ENCODE assay signal across 8 mouse cellular contexts in the genomic region with DNA sequence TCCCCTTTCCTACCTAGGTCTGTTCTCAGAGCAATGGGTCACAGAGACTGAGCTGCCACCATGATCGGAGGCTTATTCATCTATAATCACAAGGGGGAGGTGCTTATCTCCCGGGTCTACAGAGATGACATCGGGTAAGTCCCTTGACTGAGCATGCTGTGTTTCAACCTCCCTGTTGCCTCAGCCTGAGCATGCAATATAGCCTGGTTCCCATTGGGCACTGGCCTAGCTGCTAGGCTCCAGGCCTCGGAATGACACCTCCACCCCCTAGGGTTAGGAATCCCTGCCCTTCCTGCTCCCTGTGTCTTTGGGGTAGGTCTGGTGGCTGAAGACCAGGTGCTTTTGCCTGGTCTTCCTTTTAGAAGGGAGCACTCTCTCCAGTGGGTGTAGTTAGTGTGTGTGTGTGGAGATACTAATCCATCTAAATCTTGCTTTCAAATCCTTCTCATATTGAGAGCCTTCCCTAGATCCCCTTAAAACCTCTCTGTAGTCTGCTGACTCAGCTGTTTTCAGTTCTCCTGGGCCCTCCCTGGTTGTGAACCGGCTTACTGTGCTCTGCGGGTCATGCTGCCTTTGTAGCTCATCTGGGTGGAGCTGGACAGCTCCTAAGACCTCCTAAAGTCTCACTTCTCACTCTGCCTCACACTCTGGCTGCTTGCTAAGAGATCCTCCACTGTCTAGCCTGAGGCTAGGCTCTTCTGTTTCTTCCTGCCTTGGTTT. TPM values are rescaled to one million over a fixed set of nuclear protein-coding genes. Genes with fewer than 3 reads are reported as not detected.
DNase-seq lines count a peak whose midpoint lies in the region; ATAC-seq and TF ChIP-seq lines count a peak whose summit lies in the region.

No protein-coding gene starts in this region.

- no peaks in the 10 kb centered on the region for H3K27me3 ChIP-seq in neural tube, embryonic 11.5 days (ENCODE audit: control insufficient read depth, insufficient read depth, low read length)
- no peaks in the 10 kb centered on the region for H3K27me3 ChIP-seq in forebrain, embryonic 15.5 days
- no peaks in the 10 kb centered on the region for H3K27me3 ChIP-seq in liver, embryonic 14.5 days (ENCODE audit: control insufficient read depth, insufficient read depth, low read length)

- no peak for DNase-seq in neural tube, embryonic 11.5 days (ENCODE audit: low spot score)
- DNase-seq in neural tube, embryonic 10.5 days (ENCODE audit: extremely low spot score, low spot score), result no peak
- DNase-seq in liver, embryonic 14.5 days (ENCODE audit: low read depth in 3 of 3, low spot score in 3 of 3), result no peak
- DNase-seq in yolk sac, embryonic 10.5 days (ENCODE audit: low spot score), result peak; percentile 23
- DNase-seq in left cerebral cortex, postnatal 25 days (ENCODE audit: low spot score in 2 of 2), result no peak
- no peak for DNase-seq in frontal cortex, adult 2 months (ENCODE audit: extremely low spot score in 1 of 2, low spot score in 1 of 2)
- DNase-seq in spleen, postnatal 10 days (ENCODE audit: low spot score in 2 of 2), result no peak

- no peak for ATAC-seq in neural tube, embryonic 11.5 days (ENCODE audit: insufficient read depth, low FRiP score, low TSS enrichment)
- ATAC-seq in forebrain, embryonic 15.5 days (replicated peaks), result no peak
- ATAC-seq in liver, embryonic 14.5 days (ENCODE audit: insufficient read depth), result no peak

- H3K27ac ChIP-seq in neural tube, embryonic 11.5 days (ENCODE audit: low read depth, low read length), result no peak overlapping the region
- H3K27ac ChIP-seq in forebrain, embryonic 15.5 days (replicated peaks), result peak overlapping the region; percentile 40; the same call in 1 of the 2 replicates
- H3K27ac ChIP-seq in liver, embryonic 14.5 days, result peak overlapping the region; percentile 89

- H3K9ac ChIP-seq in neural tube, embryonic 11.5 days (ENCODE audit: low read length), result no peak overlapping the region
- H3K9ac ChIP-seq in forebrain, embryonic 15.5 days (replicated peaks), result peak overlapping the region; percentile 97
- H3K9ac ChIP-seq in liver, embryonic 14.5 days (replicated peaks), result peak overlapping the region; percentile 86

- no peak for TF ChIP-seq EP300 in liver, embryonic 14.5 days (IDR thresholded peaks at IDR 0.05; ENCODE audit: low read depth)

- 53% methylated on average over 6 of the region's 6 CpGs for WGBS in neural tube, embryonic 11.5 days
- WGBS in forebrain, embryonic 15.5 days, result 34% methylated on average over 6 of the region's 6 CpGs
- 27% methylated on average over 6 of the region's 6 CpGs for WGBS in liver, embryonic 14.5 days (ENCODE audit: insufficient replicate concordance)

- H3K9me3 ChIP-seq in neural tube, embryonic 11.5 days (ENCODE audit: control insufficient read depth, low read length), result no peaks in the 10 kb centered on the region
- no peaks in the 10 kb centered on the region for H3K9me3 ChIP-seq in forebrain, embryonic 15.5 days
- no peaks in the 10 kb centered on the region for H3K9me3 ChIP-seq in liver, embryonic 14.5 days (ENCODE audit: control insufficient read depth, low read length)

- peaks cover 14% of the 10 kb centered on the region for H3K4me1 ChIP-seq in neural tube, embryonic 11.5 days (ENCODE audit: control insufficient read depth, insufficient read depth, low read length)
- peaks cover 26% of the 10 kb centered on the region for H3K4me1 ChIP-seq in forebrain, embryonic 15.5 days
- peaks cover 17 to 26% of the 10 kb centered on the region in 2 experiments for H3K4me1 ChIP-seq in liver, embryonic 14.5 days (replicated peaks; ENCODE audit: control insufficient read depth in 2 of 2, insufficient read depth in 2 of 2, low read length in 1 of 2)

- TF ChIP-seq CTCF in liver, embryonic 14.5 days (IDR thresholded peaks at IDR 0.05; ENCODE audit: low read depth), result no peak

- no peak overlapping the region for H3K4me3 ChIP-seq in neural tube, embryonic 11.5 days (ENCODE audit: low read depth, low read length)
- peak overlapping the region; percentile 88 for H3K4me3 ChIP-seq in forebrain, embryonic 15.5 days
- peak overlapping the region; percentile 88 to 98 for H3K4me3 ChIP-seq in liver, embryonic 14.5 days (ENCODE audit: insufficient read depth in 1 of 2, low read depth in 2 of 2, low read length in 2 of 2)

- peaks cover 13% of the 10 kb centered on the region for H3K36me3 ChIP-seq in neural tube, embryonic 11.5 days (ENCODE audit: control insufficient read depth, insufficient read depth, low read length)
- H3K36me3 ChIP-seq in forebrain, embryonic 15.5 days, result peaks cover 48% of the 10 kb centered on the region
- peaks cover 50% of the 10 kb centered on the region for H3K36me3 ChIP-seq in liver, embryonic 14.5 days (replicated peaks; ENCODE audit: control insufficient read depth, insufficient read depth, low read depth)

- intact Hi-C loops in left cerebral cortex, postnatal 25 days (cut with DNase I), result loop anchor here (5.0 kb wide), 1 partner anchor 115 kb away; a partner anchor contains a TSS

- H3K4me2 ChIP-seq in neural tube, embryonic 11.5 days (ENCODE audit: low read depth), result peak overlapping the region; percentile 68
- peak overlapping the region; percentile 87 for H3K4me2 ChIP-seq in forebrain, embryonic 15.5 days (replicated peaks)
- peak overlapping the region; percentile 78 for H3K4me2 ChIP-seq in liver, embryonic 14.5 days (ENCODE audit: low read depth)

RNA-seq across cellular contexts. Expression of a gene that starts 2.5 kb away (rescaled TPM):
- polyA plus RNA-seq in neural tube, embryonic 11.5 days (2014; fragmentation: Nextera tagmentation; extraction: Ambion mirVana), result 886 and 907 TPM in 2 replicates
- 1,124 and 1,145 TPM in 2 replicates for polyA plus RNA-seq in forebrain, embryonic 15.5 days (2015; fragmentation: Nextera tagmentation; extraction: Ambion mirVana)
- 259 and 268 TPM in 2 replicates for polyA plus RNA-seq in liver, embryonic 14.5 days (2012; rRNA removed)
- 364 and 392 TPM in 2 replicates for polyA plus RNA-seq in liver, embryonic 14.5 days (2014; fragmentation: Nextera tagmentation; extraction: Ambion mirVana)
- 100 to 1,000 TPM; 900 to 913 TPM for total RNA-seq in left cerebral cortex, postnatal 25 days (2021)
- polyA plus RNA-seq in frontal cortex, adult 2 months (2012; rRNA removed), result 1,374 and 1,412 TPM in 2 replicates

RNA-seq across cellular contexts. Expression of a gene that starts 10.6 kb away (rescaled TPM):
- 59.5 and 61.3 TPM in 2 replicates for polyA plus RNA-seq in neural tube, embryonic 11.5 days (2014; fragmentation: Nextera tagmentation; extraction: Ambion mirVana)
- polyA plus RNA-seq in forebrain, embryonic 15.5 days (2015; fragmentation: Nextera tagmentation; extraction: Ambion mirVana), result 74.0 and 74.5 TPM in 2 replicates
- 14.3 and 15.0 TPM in 2 replicates for polyA plus RNA-seq in liver, embryonic 14.5 days (2012; rRNA removed)
- polyA plus RNA-seq in liver, embryonic 14.5 days (2014; fragmentation: Nextera tagmentation; extraction: Ambion mirVana), result 19.5 and 24.4 TPM in 2 replicates
- 10 to 100 TPM; 82.5 to 91.4 TPM for total RNA-seq in left cerebral cortex, postnatal 25 days (2021)
- polyA plus RNA-seq in frontal cortex, adult 2 months (2012; rRNA removed), result 72.5 and 86.0 TPM in 2 replicates

RNA-seq across cellular contexts. Expression of a gene that starts 21.0 kb away (rescaled TPM):
- 58.1 and 62.7 TPM in 2 replicates for polyA plus RNA-seq in neural tube, embryonic 11.5 days (2014; fragmentation: Nextera tagmentation; extraction: Ambion mirVana)
- 33.3 and 33.7 TPM in 2 replicates for polyA plus RNA-seq in forebrain, embryonic 15.5 days (2015; fragmentation: Nextera tagmentation; extraction: Ambion mirVana)
- 7.3 and 8.8 TPM in 2 replicates for polyA plus RNA-seq in liver, embryonic 14.5 days (2012; rRNA removed)
- polyA plus RNA-seq in liver, embryonic 14.5 days (2014; fragmentation: Nextera tagmentation; extraction: Ambion mirVana), result 4.9 and 5.0 TPM in 2 replicates
- 10 to 100 TPM; 70.9 to 72.1 TPM for total RNA-seq in left cerebral cortex, postnatal 25 days (2021)
- 50.7 and 54.1 TPM in 2 replicates for polyA plus RNA-seq in frontal cortex, adult 2 months (2012; rRNA removed)

RNA-seq across cellular contexts. Expression of a gene that starts 39.1 kb away (rescaled TPM):
- 130 and 137 TPM in 2 replicates for polyA plus RNA-seq in neural tube, embryonic 11.5 days (2014; fragmentation: Nextera tagmentation; extraction: Ambion mirVana)
- polyA plus RNA-seq in forebrain, embryonic 15.5 days (2015; fragmentation: Nextera tagmentation; extraction: Ambion mirVana), result 96.8 and 98.9 TPM in 2 replicates
- 19.6 and 23.3 TPM in 2 replicates for polyA plus RNA-seq in liver, embryonic 14.5 days (2012; rRNA removed)
- 39.0 and 44.1 TPM in 2 replicates for polyA plus RNA-seq in liver, embryonic 14.5 days (2014; fragmentation: Nextera tagmentation; extraction: Ambion mirVana)
- total RNA-seq in left cerebral cortex, postnatal 25 days (2021), result 10 to 100 TPM; 60.8 to 61.7 TPM
- polyA plus RNA-seq in frontal cortex, adult 2 months (2012; rRNA removed), result 40.7 and 46.6 TPM in 2 replicates

RNA-seq across cellular contexts. Expression of a gene that starts 51.5 kb away (rescaled TPM):
- polyA plus RNA-seq in neural tube, embryonic 11.5 days (2014; fragmentation: Nextera tagmentation; extraction: Ambion mirVana), result 3.8 and 4.3 TPM in 2 replicates
- polyA plus RNA-seq in forebrain, embryonic 15.5 days (2015; fragmentation: Nextera tagmentation; extraction: Ambion mirVana), result 4.3 and 5.3 TPM in 2 replicates
- polyA plus RNA-seq in liver, embryonic 14.5 days (2012; rRNA removed), result 0.23 and 0.35 TPM in 2 replicates
- polyA plus RNA-seq in liver, embryonic 14.5 days (2014; fragmentation: Nextera tagmentation; extraction: Ambion mirVana), result 0.18 and 0.19 TPM in 2 replicates
- 10 to 100 TPM; 49.0 to 58.2 TPM for total RNA-seq in left cerebral cortex, postnatal 25 days (2021)
- polyA plus RNA-seq in frontal cortex, adult 2 months (2012; rRNA removed), result 70.4 and 77.5 TPM in 2 replicates
